ENCODE assay signal across 9 mouse cellular contexts in the genomic region with DNA sequence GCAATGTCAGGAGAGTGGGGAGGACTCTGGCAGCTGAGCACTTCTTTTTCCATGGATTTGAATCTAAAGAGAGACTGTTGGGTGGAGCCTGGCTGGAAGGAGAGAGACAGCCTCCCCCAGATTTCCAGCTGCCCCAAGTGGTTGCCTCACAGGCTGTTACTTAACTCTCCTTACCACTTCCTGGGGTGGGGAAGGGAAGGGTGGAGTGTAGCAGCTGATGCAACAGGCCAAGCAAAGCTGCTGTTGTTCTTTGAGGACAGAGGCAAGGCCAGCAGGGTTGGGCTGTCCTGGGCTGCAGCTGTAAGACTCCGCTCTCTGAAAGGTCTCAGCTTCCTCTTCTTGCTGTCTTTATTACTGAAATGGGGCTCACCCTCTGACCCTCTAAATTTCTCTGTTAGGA. TPM values are rescaled to one million over a fixed set of nuclear protein-coding genes. Genes with fewer than 3 reads are reported as not detected.
DNase-seq lines count a peak whose midpoint lies in the region; ATAC-seq and TF ChIP-seq lines count a peak whose summit lies in the region.
"Had no signal": no experiment of that assay in that cellular context is flagged by ENCODE, and none has a peak within 500 bp of the region (broad histone marks: within the 10 kb centered on the region; RNA-seq: fewer than 3 reads in every experiment).

No protein-coding gene starts in this region.

- H3K36me3 ChIP-seq in midbrain, embryonic 10.5 days, result no peaks in the 10 kb centered on the region
- H3K36me3 ChIP-seq in hindbrain, embryonic 12.5 days, result no peaks in the 10 kb centered on the region
- H3K36me3 ChIP-seq: hindbrain, embryonic 15.5 days had no signal

- H3K9me3 ChIP-seq in midbrain, embryonic 10.5 days (replicated peaks), result no peaks in the 10 kb centered on the region
- no peaks in the 10 kb centered on the region for H3K9me3 ChIP-seq in hindbrain, embryonic 12.5 days (replicated peaks)
- H3K9me3 ChIP-seq: hindbrain, embryonic 15.5 days had no signal

- TF ChIP-seq CTCF in gastrocnemius, adult 2 months (IDR thresholded peaks at IDR 0.05), result no peak

- ATAC-seq in hindbrain, embryonic 12.5 days (ENCODE audit: low FRiP score), result no peak

- peaks cover 11% of the 10 kb centered on the region for H3K27me3 ChIP-seq in midbrain, embryonic 10.5 days (ENCODE audit: low read depth, poor library complexity, severe bottlenecking)
- H3K27me3 ChIP-seq in hindbrain, embryonic 12.5 days, result peaks cover 4% of the 10 kb centered on the region; the same call in 1 of the 2 replicates
- H3K27me3 ChIP-seq: hindbrain, embryonic 15.5 days had no signal

- H3K4me3 ChIP-seq in gastrocnemius, adult 2 months, result no peak overlapping the region
- H3K4me3 ChIP-seq in midbrain, embryonic 10.5 days, result no peak overlapping the region
- H3K4me3 ChIP-seq in hindbrain, embryonic 12.5 days, result no peak overlapping the region
- H3K4me3 ChIP-seq: hindbrain, embryonic 15.5 days had no signal

- H3K4me2 ChIP-seq in hindbrain, embryonic 12.5 days (replicated peaks), result no peak overlapping the region
- H3K4me2 ChIP-seq: hindbrain, embryonic 15.5 days had no signal

- H3K9ac ChIP-seq in hindbrain, embryonic 12.5 days, result no peak overlapping the region
- H3K9ac ChIP-seq: hindbrain, embryonic 15.5 days had no signal

- intact Hi-C loops in gastrocnemius, adult 2 months (cut with DNase I), result no loop called here

- peak; percentile 72 for DNase-seq in CD4-positive, CD25-positive, alpha-beta regulatory T cell, adult 2 months (ENCODE audit: low read depth, low spot score)
- peak; percentile 90 for DNase-seq in R1 (ENCODE audit: low read depth, low spot score)
- peak; percentile 81 for DNase-seq in gastrocnemius, adult 2 months
- DNase-seq in kidney, adult 8-10 months, result peak; percentile 13 to 19
- DNase-seq in lung, postnatal 10 days, result peak; percentile 91
- DNase-seq in spleen, postnatal 36 days (ENCODE audit: low spot score in 2 of 2), result peak; percentile 60 to 70
- DNase-seq in midbrain, embryonic 10.5 days (ENCODE audit: low spot score), result no peak

- H3K27ac ChIP-seq in gastrocnemius, adult 2 months, result peak overlapping the region; percentile 76
- no peak overlapping the region for H3K27ac ChIP-seq in midbrain, embryonic 10.5 days (replicated peaks)
- no peak overlapping the region for H3K27ac ChIP-seq in hindbrain, embryonic 12.5 days
- H3K27ac ChIP-seq: hindbrain, embryonic 15.5 days had no signal

- 91% methylated on average over 1 of the region's 1 CpGs for WGBS in midbrain, embryonic 10.5 days
- WGBS in hindbrain, embryonic 12.5 days, result 92% methylated on average over 1 of the region's 1 CpGs

- no peaks in the 10 kb centered on the region for H3K4me1 ChIP-seq in midbrain, embryonic 10.5 days
- no peaks in the 10 kb centered on the region for H3K4me1 ChIP-seq in hindbrain, embryonic 12.5 days
- H3K4me1 ChIP-seq: hindbrain, embryonic 15.5 days had no signal

RNA-seq across cellular contexts. Expression of a gene that starts 5.6 kb away (rescaled TPM):
- total RNA-seq in gastrocnemius, adult 2 months (2021), result 100 to 1,000 TPM; 221 to 296 TPM
- polyA plus RNA-seq in midbrain, embryonic 10.5 days (2016; fragmentation: Nextera tagmentation; extraction: Ambion mirVana), result 231 and 233 TPM in 2 replicates
- 193 and 201 TPM in 2 replicates for polyA plus RNA-seq in hindbrain, embryonic 12.5 days (2016; fragmentation: Nextera tagmentation; extraction: Ambion mirVana)
